Mouse (Mus musculus) neural tube, embryonic 11.5 days (tissue): ENCODE measurements around the gene Shank1. TPM values are rescaled to one million over a fixed set of nuclear protein-coding genes. Genes with fewer than 3 reads are reported as not detected.

Experiments used
- ATAC-seq: fragments of 200-750 bp; cut with Nextera tagmentation; 2 replicates; pipeline ENCODE4 v1.8.0; 2017; ENCODE audit warnings: moderate number of reproducible peaks, mild to moderate bottlenecking, moderate TSS enrichment, moderate library complexity; ENCODE audit not compliant: insufficient read depth, low FRiP score, low TSS enrichment
- DNase-seq: peaks from one replicate; pipeline ENCODE4 v3.0.0-alpha.2; 2015; ENCODE audit warnings: low spot score
- H3K27ac ChIP-seq: fragments of 300-500 bp; sonication (generic); 2 replicates; pipeline ENCODE4 v1.5.1; 2014; ENCODE audit warnings: low read depth, mild to moderate bottlenecking, low read length
- H3K27me3 ChIP-seq: fragments of 300-500 bp; sonication (generic); 2 replicates; pipeline ENCODE4 v1.6.1; 2014; ENCODE audit warnings: mild to moderate bottlenecking, low read length, mixed read lengths; ENCODE audit not compliant: control insufficient read depth, insufficient read depth
- H3K36me3 ChIP-seq: fragments of 300-500 bp; sonication (generic); 2 replicates; pipeline ENCODE4 v1.6.1; 2014; ENCODE audit warnings: mild to moderate bottlenecking, low read length, moderate library complexity, mixed read lengths; ENCODE audit not compliant: control insufficient read depth, insufficient read depth
- H3K4me1 ChIP-seq: fragments of 300-500 bp; sonication (generic); 2 replicates; pipeline ENCODE4 v1.6.1; 2014; ENCODE audit warnings: low read length, mixed read lengths; ENCODE audit not compliant: control insufficient read depth, insufficient read depth
- H3K4me2 ChIP-seq: fragments of 300-500 bp; sonication (generic); 2 replicates; pipeline ENCODE4 v1.6.1; 2014; ENCODE audit warnings: low read depth, mild to moderate bottlenecking, moderate library complexity
- H3K4me3 ChIP-seq: fragments of 300-500 bp; sonication (generic); 2 replicates; pipeline ENCODE4 v1.5.1; 2014; ENCODE audit warnings: low read depth, low read length
- H3K9ac ChIP-seq: fragments of 300-500 bp; sonication (generic); 2 replicates; pipeline ENCODE4 v1.6.1; 2014; ENCODE audit warnings: mild to moderate bottlenecking, low read length
- H3K9me3 ChIP-seq: fragments of 300-500 bp; sonication (generic); 2 replicates; pipeline ENCODE4 v1.6.1; 2016; ENCODE audit warnings: low read length; ENCODE audit not compliant: control insufficient read depth
- WGBS: fragments of 180-500 bp; shearing (Covaris S2); extraction: QIAGEN DNeasy Blood & Tissue Kit; methylation state at CpG from one replicate; pipeline ENCODE4 v1.1.7; 2014; 5-methylcytosine and 5-hydroxymethylcytosine counted together
- polyA plus RNA-seq: library from polyadenylated mRNA; unstranded; fragments of >200 nt; fragmentation: Nextera tagmentation; extraction: Ambion mirVana; gene quantifications from 2 replicates; pipeline ENCODE4 v1.2.1, GENCODE M21; 2014

Shank1 gene
- polyA plus RNA-seq, 1 experiment from 2014 or later, result 4.7 TPM

DNA sequence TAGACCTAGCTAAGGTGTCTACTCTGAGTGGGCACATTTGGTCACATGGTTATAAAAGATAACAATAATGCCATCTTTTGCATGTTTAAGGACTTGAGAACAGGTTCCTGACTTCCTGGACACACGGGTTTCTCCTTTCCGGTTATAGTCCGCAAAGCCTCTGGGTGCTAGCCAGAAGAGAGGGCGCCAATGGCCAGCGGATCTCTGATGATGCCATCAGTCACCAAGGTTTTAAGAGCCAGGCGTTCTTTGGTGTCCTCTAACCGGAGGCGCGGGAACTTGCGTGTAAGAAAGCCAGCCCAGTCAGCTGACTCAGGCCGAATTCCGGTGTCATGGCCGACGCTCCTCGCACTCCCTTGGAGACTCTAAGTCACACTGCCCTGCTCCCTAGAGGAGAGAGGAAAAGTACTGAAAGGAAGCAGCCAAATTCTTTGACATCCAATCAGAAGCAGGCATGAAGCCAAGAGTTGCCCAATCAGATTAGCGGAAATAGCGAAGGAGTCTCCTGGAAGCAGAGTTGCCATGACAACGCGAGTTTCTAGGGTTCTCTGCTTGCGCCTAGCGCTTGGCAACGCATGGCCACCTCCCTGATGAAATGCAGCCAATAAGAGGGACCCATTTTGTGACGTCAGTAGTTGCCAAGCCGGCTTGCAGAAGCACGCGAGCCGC, 95.4 kb downstream of the Shank1 start:
- peak overlapping the region; percentile 52 for H3K4me2 ChIP-seq
- DNase-seq, result peak; percentile 95
- H3K4me3 ChIP-seq, result peak overlapping the region; percentile 14
- H3K36me3 ChIP-seq, result no peaks in the 10 kb centered on the region
- WGBS, result 2% methylated on average over 27 of the region's 27 CpGs
- no peak overlapping the region for H3K9ac ChIP-seq
- no peaks in the 10 kb centered on the region for H3K4me1 ChIP-seq
- peak overlapping the region; percentile 40 for H3K27ac ChIP-seq
- no peaks in the 10 kb centered on the region for H3K9me3 ChIP-seq
- H3K27me3 ChIP-seq, result no peaks in the 10 kb centered on the region
- ATAC-seq, result peak; percentile 98

DNA sequence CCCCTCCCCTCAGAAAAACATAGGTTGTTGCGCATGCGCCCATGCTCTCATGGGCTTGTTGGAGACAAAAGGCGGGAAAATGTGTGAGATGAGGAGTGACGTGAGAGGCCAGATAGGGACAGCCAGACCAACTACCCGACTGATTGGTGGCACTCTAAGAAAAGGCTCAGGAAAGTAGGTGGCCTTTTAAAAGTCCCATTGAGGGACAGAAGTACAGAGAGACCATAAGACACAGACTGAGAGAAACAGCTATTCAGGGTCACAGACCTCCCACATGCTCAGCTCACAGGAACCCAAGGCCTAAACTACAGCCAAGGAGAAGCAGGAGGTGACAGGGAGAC, 95.9 kb downstream of the Shank1 start:
- Histone ChIP-seq H3K9me3 (no peaks in the 10 kb centered on the region), H3K9ac (no peak overlapping the region), H3K4me3 (peak overlapping the region; percentile 14; the same call in 1 of the 2 replicates), H3K4me1 (no peaks in the 10 kb centered on the region), H3K27ac (no peak overlapping the region), H3K36me3 (no peaks in the 10 kb centered on the region), H3K4me2 (no peak overlapping the region), H3K27me3 (no peaks in the 10 kb centered on the region)
- ATAC-seq, result peak; percentile 51
- WGBS, result under 1% methylated on average over 5 of the region's 5 CpGs
- no peak for DNase-seq

Other genes with a start within 250 kb of the Shank1 start
- gene Klk1b21, start 207.9 kb upstream of the Shank1 start, polyA plus RNA-seq, result not detected in 2 replicates
- not detected in 2 replicates for gene Klk1b22, start 197.6 kb upstream of the Shank1 start, polyA plus RNA-seq
- gene Klk1b16, start 173.5 kb upstream of the Shank1 start, polyA plus RNA-seq, result not detected in 2 replicates
- gene Klk1b24, start 122.0 kb upstream of the Shank1 start, polyA plus RNA-seq, result not detected in 2 replicates
- gene Klk1b3, start 112.1 kb upstream of the Shank1 start, polyA plus RNA-seq, result not detected in 2 replicates
- not detected in 2 replicates for gene Klk1b4, start 102.8 kb upstream of the Shank1 start, polyA plus RNA-seq
- not detected in 2 replicates for gene Klk1b5, start 94.3 kb upstream of the Shank1 start, polyA plus RNA-seq
- not detected in 2 replicates for gene Klk1, start 84.9 kb upstream of the Shank1 start, polyA plus RNA-seq
- not detected in 2 replicates for gene Gm36864, start 74.1 kb upstream of the Shank1 start, polyA plus RNA-seq
- 1.1 and 1.2 TPM in 2 replicates for gene 1700028J19Rik, start 63.6 kb upstream of the Shank1 start, polyA plus RNA-seq
- gene 2410002F23Rik, start 63.5 kb upstream of the Shank1 start, polyA plus RNA-seq, result 143 TPM in 2 replicates
- gene Acp4, start 52.9 kb upstream of the Shank1 start, polyA plus RNA-seq, result not detected in 2 replicates
- not detected in 2 replicates for gene Gm15517, start 48.8 kb upstream of the Shank1 start, polyA plus RNA-seq
- 1.9 and 2.4 TPM in 2 replicates for gene Clec11a, start 3.4 kb upstream of the Shank1 start, polyA plus RNA-seq
- gene Syt3, start 73.8 kb downstream of the Shank1 start, polyA plus RNA-seq, result 2.9 and 3.7 TPM in 2 replicates
- 1.0 and 1.1 TPM in 2 replicates for gene 1700008O03Rik, start 75.6 kb downstream of the Shank1 start, polyA plus RNA-seq
- 7.4 and 8.0 TPM in 2 replicates for gene Lrrc4b, start 118.8 kb downstream of the Shank1 start, polyA plus RNA-seq
- gene Aspdh, start 155.1 kb downstream of the Shank1 start, polyA plus RNA-seq, result 1.2 and 1.6 TPM in 2 replicates
- 60.0 and 66.2 TPM in 2 replicates for gene Josd2, start 157.7 kb downstream of the Shank1 start, polyA plus RNA-seq
- gene Emc10, start 186.3 kb downstream of the Shank1 start, polyA plus RNA-seq, result 104 and 110 TPM in 2 replicates
- gene Fam71e1, start 186.3 kb downstream of the Shank1 start, polyA plus RNA-seq, result 12.3 and 13.3 TPM in 2 replicates
- gene Mybpc2, start 214.4 kb downstream of the Shank1 start, polyA plus RNA-seq, result 0.07 TPM in 1 of 2 replicates, not detected in the other
- not detected in 2 replicates for gene Spib, start 221.8 kb downstream of the Shank1 start, polyA plus RNA-seq
- 62.3 and 64.8 TPM in 2 replicates for gene Pold1, start 238.6 kb downstream of the Shank1 start, polyA plus RNA-seq
- 68.1 and 71.9 TPM in 2 replicates for gene Nr1h2, start 243.7 kb downstream of the Shank1 start, polyA plus RNA-seq